10 mouse cellular contexts compared by ENCODE assay signal in genomic region chr5:9910452-9911088, GRCm38 (mm10).
"Had no signal": no experiment of that assay in that cellular context is flagged by ENCODE, and none has a peak within 500 bp of the region (broad histone marks: within the 10 kb centered on the region; RNA-seq: fewer than 3 reads in every experiment).

No protein-coding gene starts in this region.

- H3K4me3 ChIP-seq: limb, embryonic 12.5 days; neural tube, embryonic 15.5 days had no signal

- H3K9me3 ChIP-seq: limb, embryonic 12.5 days; neural tube, embryonic 15.5 days had no signal

- H3K36me3 ChIP-seq: limb, embryonic 12.5 days; neural tube, embryonic 15.5 days had no signal

- H3K9ac ChIP-seq: limb, embryonic 12.5 days; liver, embryonic 14.5 days; neural tube, embryonic 15.5 days had no signal

- H3K4me2 ChIP-seq: limb, embryonic 12.5 days; neural tube, embryonic 15.5 days had no signal

- H3K27me3 ChIP-seq: limb, embryonic 12.5 days; neural tube, embryonic 15.5 days had no signal

- DNase-seq: kidney, adult 2 months; kidney, postnatal 25 days; liver; lung, adult 18-20 months; right cerebral cortex, adult 18-20 months; thymus, postnatal 14 days had no signal

- H3K4me1 ChIP-seq: limb, embryonic 12.5 days; neural tube, embryonic 15.5 days had no signal

- H3K27ac ChIP-seq: limb, embryonic 12.5 days; liver, embryonic 14.5 days; neural tube, embryonic 15.5 days; stomach, postnatal 0 days had no signal
